Mouse (Mus musculus): ENCODE measurements at regions not wholly inside any gene's neighbourhood (a gene's known extent, or its start where the extent isn't known, plus 50 kb on each side); places are given as distances from the start of the nearest gene placed in this dataset.
"Not testable (repeated sequence)": the region's sequence is repeated elsewhere in the genome, so short reads cannot be mapped to it uniquely, and the experiment has no call there.

- no peak for ATAC-seq (replicated peaks in 1 of 2; ENCODE audit: insufficient read depth in 1 of 2, low FRiP score in 2 of 2, low TSS enrichment in 1 of 2, low read depth in 1 of 2, poor library complexity in 2 of 2, severe bottlenecking in 2 of 2)
Observed at GRCm38 (mm10) chr2:168424277-168425099, 143.0 kb upstream of the Kcng1 start.

GRCm38 (mm10) chr2:168423551-168423950 is 142.0 kb upstream of the Kcng1 start:
- ATAC-seq (replicated peaks in 1 of 2; ENCODE audit: insufficient read depth in 1 of 2, low FRiP score in 2 of 2, low TSS enrichment in 1 of 2, low read depth in 1 of 2, poor library complexity in 2 of 2, severe bottlenecking in 2 of 2): no peak

- ATAC-seq (replicated peaks in 1 of 2; ENCODE audit: insufficient read depth in 1 of 2, low FRiP score in 2 of 2, low TSS enrichment in 1 of 2, low read depth in 1 of 2, poor library complexity in 2 of 2, severe bottlenecking in 2 of 2): no peak
Observed at GRCm38 (mm10) chr2:168415140-168415539, 133.6 kb upstream of the Kcng1 start.

GRCm38 (mm10) chr2:168414110-168414872 is 132.8 kb upstream of the Kcng1 start:
- ATAC-seq (replicated peaks in 1 of 2; ENCODE audit: insufficient read depth in 1 of 2, low FRiP score in 2 of 2, low TSS enrichment in 1 of 2, low read depth in 1 of 2, poor library complexity in 2 of 2, severe bottlenecking in 2 of 2): no peak

- ATAC-seq (replicated peaks in 1 of 2; ENCODE audit: insufficient read depth in 1 of 2, low FRiP score in 2 of 2, low TSS enrichment in 1 of 2, low read depth in 1 of 2, poor library complexity in 2 of 2, severe bottlenecking in 2 of 2): peak in 1 of 2 experiments; percentile 42; a peak in 1 of 4 replicates
Observed at GRCm38 (mm10) chr2:168412853-168413252, 131.3 kb upstream of the Kcng1 start.

- ATAC-seq (replicated peaks in 1 of 2; ENCODE audit: insufficient read depth in 1 of 2, low FRiP score in 2 of 2, low TSS enrichment in 1 of 2, low read depth in 1 of 2, poor library complexity in 2 of 2, severe bottlenecking in 2 of 2): no peak
Observed at GRCm38 (mm10) chr2:168402782-168403513, 121.4 kb upstream of the Kcng1 start.

GRCm38 (mm10) chr2:168399088-168399709 is 117.7 kb upstream of the Kcng1 start:
- no peak for ATAC-seq (replicated peaks in 1 of 2; ENCODE audit: insufficient read depth in 1 of 2, low FRiP score in 2 of 2, low TSS enrichment in 1 of 2, low read depth in 1 of 2, poor library complexity in 2 of 2, severe bottlenecking in 2 of 2)

GRCm38 (mm10) chr2:168396316-168396715 is 114.8 kb upstream of the Kcng1 start:
- ATAC-seq (replicated peaks in 1 of 2; ENCODE audit: insufficient read depth in 1 of 2, low FRiP score in 2 of 2, low TSS enrichment in 1 of 2, low read depth in 1 of 2, poor library complexity in 2 of 2, severe bottlenecking in 2 of 2): 0 out of 4 replicates have a peak, but pooled peaks of 1 of the 2 experiments have one; percentile 33

GRCm38 (mm10) chr2:168393341-168393740 is 111.8 kb upstream of the Kcng1 start:
- no peak for ATAC-seq (replicated peaks in 1 of 2; ENCODE audit: insufficient read depth in 1 of 2, low FRiP score in 2 of 2, low TSS enrichment in 1 of 2, low read depth in 1 of 2, poor library complexity in 2 of 2, severe bottlenecking in 2 of 2)

- not testable (repeated sequence) for ATAC-seq (replicated peaks in 1 of 2; ENCODE audit: insufficient read depth in 1 of 2, low FRiP score in 2 of 2, low TSS enrichment in 1 of 2, low read depth in 1 of 2, poor library complexity in 2 of 2, severe bottlenecking in 2 of 2)
Observed at GRCm38 (mm10) chr2:168392171-168392570, 110.6 kb upstream of the Kcng1 start.

GRCm38 (mm10) chr2:168380606-168381005 is 99.1 kb upstream of the Kcng1 start:
- peak in 1 of 2 experiments; percentile 21; a peak in 1 of 4 replicates for ATAC-seq (replicated peaks in 1 of 2; ENCODE audit: insufficient read depth in 1 of 2, low FRiP score in 2 of 2, low TSS enrichment in 1 of 2, low read depth in 1 of 2, poor library complexity in 2 of 2, severe bottlenecking in 2 of 2)

GRCm38 (mm10) chr2:168372356-168372755 is 90.8 kb upstream of the Kcng1 start:
- ATAC-seq (replicated peaks in 1 of 2; ENCODE audit: insufficient read depth in 1 of 2, low FRiP score in 2 of 2, low TSS enrichment in 1 of 2, low read depth in 1 of 2, poor library complexity in 2 of 2, severe bottlenecking in 2 of 2): no peak

- ATAC-seq (replicated peaks in 1 of 2; ENCODE audit: insufficient read depth in 1 of 2, low FRiP score in 2 of 2, low TSS enrichment in 1 of 2, low read depth in 1 of 2, poor library complexity in 2 of 2, severe bottlenecking in 2 of 2): no peak
Observed at GRCm38 (mm10) chr2:168371245-168371644, 89.7 kb upstream of the Kcng1 start.

GRCm38 (mm10) chr2:168359200-168359599 is 77.7 kb upstream of the Kcng1 start:
- peak; percentile 24 to 52; a peak in 1 of 4 replicates for ATAC-seq (replicated peaks in 1 of 2; ENCODE audit: insufficient read depth in 1 of 2, low FRiP score in 2 of 2, low TSS enrichment in 1 of 2, low read depth in 1 of 2, poor library complexity in 2 of 2, severe bottlenecking in 2 of 2)

- ATAC-seq (replicated peaks in 1 of 2; ENCODE audit: insufficient read depth in 1 of 2, low FRiP score in 2 of 2, low TSS enrichment in 1 of 2, low read depth in 1 of 2, poor library complexity in 2 of 2, severe bottlenecking in 2 of 2): no peak
Observed at GRCm38 (mm10) chr2:168358551-168358950, 77.0 kb upstream of the Kcng1 start.

- ATAC-seq (replicated peaks in 1 of 2; ENCODE audit: insufficient read depth in 1 of 2, low FRiP score in 2 of 2, low TSS enrichment in 1 of 2, low read depth in 1 of 2, poor library complexity in 2 of 2, severe bottlenecking in 2 of 2): no peak
Observed at GRCm38 (mm10) chr2:168357815-168358214, 76.3 kb upstream of the Kcng1 start.

GRCm38 (mm10) chr2:168354397-168354796 is 72.9 kb upstream of the Kcng1 start:
- no peak for ATAC-seq (replicated peaks in 1 of 2; ENCODE audit: insufficient read depth in 1 of 2, low FRiP score in 2 of 2, low TSS enrichment in 1 of 2, low read depth in 1 of 2, poor library complexity in 2 of 2, severe bottlenecking in 2 of 2)
